ENCODE assay signal across 26 mouse cellular contexts in genomic region chr1:64516593-64516992, GRCm38 (mm10).
"Had no signal": no experiment of that assay in that cellular context is flagged by ENCODE, and none has a peak within 500 bp of the region (broad histone marks: within the 10 kb centered on the region; RNA-seq: fewer than 3 reads in every experiment).

No protein-coding gene starts in this region.

- H3K27ac ChIP-seq: gastrocnemius, adult 2 months; heart, embryonic 15.5 days; hindbrain, embryonic 10.5 days; hindbrain, embryonic 12.5 days; hindbrain, embryonic 14.5 days; intestine, embryonic 15.5 days; layer of hippocampus, adult 2 months; left cerebral cortex, adult 2 months; limb, embryonic 10.5 days; limb, embryonic 12.5 days; liver, embryonic 13.5 days; liver, embryonic 15.5 days had no signal

- ATAC-seq: hindbrain, embryonic 16.5 days; inflammation-experienced regulatory T-cells, adult 6 months; intestine, embryonic 15.5 days; intestine, postnatal 0 days; liver, postnatal 0 days had no signal

- H3K4me1 ChIP-seq: hindbrain, embryonic 10.5 days; hindbrain, embryonic 12.5 days; intestine, embryonic 15.5 days; limb, embryonic 10.5 days; liver, embryonic 15.5 days had no signal

- H3K36me3 ChIP-seq: heart, embryonic 15.5 days; hindbrain, embryonic 10.5 days; hindbrain, embryonic 12.5 days; intestine, embryonic 15.5 days; limb, embryonic 10.5 days; limb, embryonic 12.5 days; liver, embryonic 13.5 days; liver, embryonic 15.5 days had no signal

- H3K4me3 ChIP-seq: gastrocnemius, adult 2 months; heart, embryonic 15.5 days; hindbrain, embryonic 10.5 days; hindbrain, embryonic 12.5 days; intestine, embryonic 15.5 days; layer of hippocampus, adult 2 months; left cerebral cortex, adult 2 months; limb, embryonic 10.5 days; limb, embryonic 12.5 days; liver, embryonic 13.5 days; liver, embryonic 15.5 days had no signal

- H3K9me3 ChIP-seq: heart, embryonic 15.5 days; hindbrain, embryonic 10.5 days; hindbrain, embryonic 12.5 days; intestine, embryonic 15.5 days; limb, embryonic 10.5 days; limb, embryonic 12.5 days; liver, embryonic 13.5 days; liver, embryonic 15.5 days had no signal

- H3K4me2 ChIP-seq: heart, embryonic 15.5 days; hindbrain, embryonic 12.5 days; hindbrain, embryonic 14.5 days; intestine, embryonic 15.5 days; limb, embryonic 12.5 days; liver, embryonic 11.5 days; liver, embryonic 13.5 days; liver, embryonic 15.5 days had no signal

- DNase-seq: gastrocnemius, adult 2 months; gastrocnemius, postnatal 10 days; gastrocnemius, postnatal 25 days; heart, postnatal 36 days; kidney, adult 18-20 months; kidney, adult 8-10 months; kidney, postnatal 10 days; kidney, postnatal 25 days; kidney, postnatal 4 days; liver; liver, embryonic 13.5 days; liver, postnatal 0 days had no signal

- H3K27me3 ChIP-seq: heart, embryonic 15.5 days; hindbrain, embryonic 12.5 days; intestine, embryonic 15.5 days; limb, embryonic 12.5 days; liver, embryonic 13.5 days; liver, embryonic 15.5 days had no signal

- H3K9ac ChIP-seq: heart, embryonic 15.5 days; hindbrain, embryonic 12.5 days; hindbrain, embryonic 14.5 days; intestine, embryonic 15.5 days; limb, embryonic 12.5 days; liver, embryonic 13.5 days; liver, embryonic 15.5 days; liver, postnatal 0 days had no signal
